Mouse (Mus musculus) E14TG2a.4 (cell line): Measurements from ENCODE around the gene Slc3a2.

Experiments used
- CTCF ChIP-seq: conservative IDR thresholded peaks from 2 replicates; pipeline ENCODE4 v1.5.1; 2014; ENCODE audit warnings: low read length
- NANOG ChIP-seq: IDR thresholded peaks from 2 replicates; pipeline ENCODE4 v1.6.1; 2014; ENCODE audit warnings: borderline replicate concordance, low read length, mixed read lengths
- POU5F1 ChIP-seq: IDR thresholded peaks from 2 replicates; pipeline ENCODE4 v1.6.1; 2014; ENCODE audit warnings: low read length, borderline replicate concordance

- TF ChIP-seq CTCF: no peak
- no peak for TF ChIP-seq POU5F1
- TF ChIP-seq NANOG: no peak
These were observed 32.5 kb upstream of the Slc3a2 start for GRCm38 (mm10) chr19:8755652-8756051.
